Comparison of ENCODE assay signal across 8 mouse cellular contexts in the genomic region with DNA sequence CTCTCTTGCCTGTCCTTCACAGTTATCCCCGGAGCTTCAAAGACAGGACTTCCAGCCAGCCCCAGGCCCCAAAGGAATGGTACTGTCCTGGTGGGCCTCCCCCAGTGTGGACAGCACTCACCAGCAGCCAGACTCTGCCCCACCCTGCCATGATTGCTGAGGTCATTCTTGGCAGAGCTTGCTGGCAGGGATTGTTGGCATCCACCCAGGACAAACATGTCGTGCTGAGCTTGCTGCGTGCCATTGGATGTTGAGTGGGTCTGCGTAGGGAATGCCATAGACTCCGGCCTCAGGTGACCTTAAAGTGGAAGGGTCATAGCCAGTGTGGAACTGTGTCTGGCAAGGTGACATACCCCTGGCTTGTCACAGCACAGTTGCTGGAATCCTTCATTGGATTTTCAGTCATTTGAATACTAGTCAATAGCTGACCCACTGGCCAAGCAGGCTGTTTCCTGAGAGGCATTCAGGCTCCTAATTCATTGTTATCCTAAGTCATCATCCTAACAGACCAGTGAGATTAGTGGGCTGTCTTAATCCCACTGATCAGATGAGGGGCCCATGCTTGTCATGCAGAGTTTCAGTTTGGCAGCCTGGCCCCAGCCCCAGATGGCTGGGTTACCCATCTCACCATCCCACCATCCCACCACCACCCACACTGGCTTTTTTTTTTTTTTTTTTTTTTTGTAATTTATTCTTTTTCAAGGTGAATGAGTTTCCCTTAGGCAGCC. TPM values are rescaled to one million over a fixed set of nuclear protein-coding genes. Genes with fewer than 3 reads are reported as not detected.
A peak's percentile ranks its signal among the peaks of the same experiment; 100 is the strongest.
DNase-seq lines count a peak whose midpoint lies in the region; ATAC-seq and TF ChIP-seq lines count a peak whose summit lies in the region.

No protein-coding gene starts in this region.

- no peak overlapping the region for H3K4me3 ChIP-seq in C2C12 (ENCODE audit: insufficient read depth, poor library complexity, severe bottlenecking)
- H3K4me3 ChIP-seq in cerebellum, adult 2 months (replicated peaks; ENCODE audit: insufficient read depth, low read depth, low read length), result no peak overlapping the region
- no peak overlapping the region for H3K4me3 ChIP-seq in intestine, embryonic 16.5 days (ENCODE audit: low read length)

- no peak for TF ChIP-seq CTCF in C2C12 (IDR thresholded peaks at IDR 0.05; ENCODE audit: control insufficient read depth, insufficient read depth, insufficient read length)
- no peak for TF ChIP-seq CTCF in cerebellum, adult 2 months (IDR thresholded peaks at IDR 0.05; ENCODE audit: borderline replicate concordance, insufficient read depth, low read depth, low read length)

- TF ChIP-seq POLR2A in cerebellum, adult 2 months (IDR thresholded peaks at IDR 0.05; ENCODE audit: borderline replicate concordance, insufficient read depth, low read length), result no peak

- H3K9ac ChIP-seq in intestine, embryonic 16.5 days (ENCODE audit: low read depth, low read length), result no peak overlapping the region

- H3K79me3 ChIP-seq in C2C12 (ENCODE audit: low read depth), result peaks cover 2% of the 10 kb centered on the region

- ATAC-seq in intestine, embryonic 16.5 days, result peak; percentile 64
- no peak for ATAC-seq in monocyte, adult 5-6 weeks (replicated peaks; ENCODE audit: insufficient number of reproducible peaks, low FRiP score, low TSS enrichment, poor library complexity, severe bottlenecking)

- no peaks in the 10 kb centered on the region for H3K9me3 ChIP-seq in intestine, embryonic 16.5 days (ENCODE audit: control insufficient read depth, low read length)

- peaks cover 17% of the 10 kb centered on the region for H3K4me1 ChIP-seq in cerebellum, adult 2 months (ENCODE audit: control insufficient read depth, insufficient read depth, low read length)
- peaks cover 8% of the 10 kb centered on the region for H3K4me1 ChIP-seq in intestine, embryonic 16.5 days (ENCODE audit: control insufficient read depth, insufficient read depth, low read length)

- H3K36me3 ChIP-seq in C2C12 (ENCODE audit: control insufficient read depth, insufficient read depth), result peaks cover 29% of the 10 kb centered on the region
- H3K36me3 ChIP-seq in intestine, embryonic 16.5 days (ENCODE audit: control insufficient read depth, insufficient read depth, low read length), result no peaks in the 10 kb centered on the region

- no peaks in the 10 kb centered on the region for H3K27me3 ChIP-seq in C2C12 (ENCODE audit: control insufficient read depth, insufficient read depth, insufficient read length)
- no peaks in the 10 kb centered on the region for H3K27me3 ChIP-seq in cerebellum, adult 2 months (ENCODE audit: control insufficient read depth, insufficient read depth, low read length)
- no peaks in the 10 kb centered on the region for H3K27me3 ChIP-seq in intestine, embryonic 16.5 days (replicated peaks; ENCODE audit: control insufficient read depth, insufficient read depth, low read length)

- H3K27ac ChIP-seq in cerebellum, adult 2 months (ENCODE audit: insufficient read depth, low read length), result no peak overlapping the region
- no peak overlapping the region for H3K27ac ChIP-seq in intestine, embryonic 16.5 days (ENCODE audit: low read length)

- no peaks in the 10 kb centered on the region for H3K79me2 ChIP-seq in C2C12 (ENCODE audit: control insufficient read depth, insufficient read depth)

- H3ac ChIP-seq in C2C12 (ENCODE audit: control insufficient read depth, insufficient read length, low read depth), result no peak overlapping the region

- H3K4me2 ChIP-seq in intestine, embryonic 16.5 days (ENCODE audit: low read depth, low read length), result no peak overlapping the region

- WGBS in cerebellum, adult 2 months, result 7% methylated on average over 5 of the region's 5 CpGs
- 47% methylated on average over 5 of the region's 5 CpGs for WGBS in intestine, embryonic 16.5 days

- peak; percentile 90 to 91 for DNase-seq in cerebellum, adult 2 months
- DNase-seq in gastrocnemius, postnatal 10 days, result peak; percentile 81
- DNase-seq in left cerebral cortex, adult 8-10 months (ENCODE audit: low spot score in 2 of 2), result peak; percentile 52 to 68
- DNase-seq in lung, postnatal 4 days, result peak; percentile 94 to 96
- peak; percentile 78 to 81 for DNase-seq in urinary bladder, adult 18-20 months (ENCODE audit: low spot score in 2 of 2)

TF ChIP-seq in C2C12, 6 proteins besides CTCF, POLR2A, EP300 and RAD21:
- no peak for TF ChIP-seq CEBPB (IDR thresholded peaks at IDR 0.05; ENCODE audit: low read depth)
- peak; percentile 6 for TF ChIP-seq USF1 (IDR thresholded peaks at IDR 0.05; ENCODE audit: low read depth)
- peak; percentile 42 for TF ChIP-seq MYOD1 (IDR thresholded peaks at IDR 0.05; ENCODE audit: control insufficient read depth, insufficient read length, low read depth)
- no peak for TF ChIP-seq MAX (IDR thresholded peaks at IDR 0.05)

RNA-seq across cellular contexts. Expression of a gene that starts 42.0 kb away (rescaled TPM):
- 74.8 TPM for polyA plus RNA-seq in C2C12 (2012; fragmentation: generic; extraction: Trizol)
- polyA plus RNA-seq in cerebellum, adult 2 months (2012; rRNA removed), result 188 and 231 TPM in 2 replicates
- total RNA-seq in gastrocnemius, postnatal 10 days (2021), result 100 to 1,000 TPM in 1 of 2 experiments, 10 to 100 TPM in 1; 93.5 to 103 TPM
- polyA plus RNA-seq in intestine, embryonic 16.5 days (2015; fragmentation: Nextera tagmentation; extraction: Ambion mirVana), result 15.8 and 15.9 TPM in 2 replicates
- 100 to 1,000 TPM; 156 to 180 (median 161) TPM for total RNA-seq in left cerebral cortex, adult 8-10 months (2022)
- total RNA-seq in monocyte, adult 5-6 weeks (2017), result 0.39 TPM in 1 of 3 replicates, not detected in the others

RNA-seq across cellular contexts. Expression of a gene that starts 53.9 kb away (rescaled TPM):
- polyA plus RNA-seq in C2C12 (2012; fragmentation: generic; extraction: Trizol), result not detected
- 0.03 TPM in 1 of 2 replicates, not detected in the other for polyA plus RNA-seq in cerebellum, adult 2 months (2012; rRNA removed)
- not detected for total RNA-seq in gastrocnemius, postnatal 10 days (2021)
- polyA plus RNA-seq in intestine, embryonic 16.5 days (2015; fragmentation: Nextera tagmentation; extraction: Ambion mirVana), result 209 and 239 TPM in 2 replicates
- total RNA-seq in left cerebral cortex, adult 8-10 months (2022), result under 1 TPM in 1 of 4 experiments, not detected in 3; 0.06 TPM
- not detected in 3 replicates for total RNA-seq in monocyte, adult 5-6 weeks (2017)

Comparison
In these comparisons a context has a peak if more than half of its experiments do, and no peak if none do; other contexts are left out.
1. RNA of a gene that starts 42.0 kb away (total RNA-seq): 156 to 180 TPM in left cerebral cortex, adult 8-10 months and 93.5 to 103 TPM in gastrocnemius, postnatal 10 days; 0.39 TPM in monocyte, adult 5-6 weeks; every median in the first group is over 10 times any median in the second.
2. Peak in every context shown above with its lines, with median percentiles within 50 percentile points of each other: DNase-seq.